Mouse (Mus musculus): ENCODE measurements around the gene Kcnip1. TPM values are rescaled to one million over a fixed set of nuclear protein-coding genes. Genes with fewer than 3 reads are reported as not detected.
A peak's percentile ranks its signal among the peaks of the same experiment; 100 is the strongest.

The Kcnip1 gene
- total RNA-seq (2021) = under 1 TPM; 0.17 to 0.28 TPM
- long read RNA-seq, experiment 1, partial matches to known transcripts = 0 of 1 reads
- long read RNA-seq, experiment 1, other reads (novel, unspliced or antisense) = 0 of 1 reads
- long read RNA-seq, experiment 2 = 0 reads

GRCm38 (mm10) chr11:33992938-33993337, at the start of gene Kcnip1:
Gene Kcnip1 (minus strand): TSS chr11:33993152.
- DNase-seq = peak in 1 of 2 experiments; percentile 7

- no peak for DNase-seq
These were observed 47.1 kb upstream of the Kcnip1 start for GRCm38 (mm10) chr11:34040061-34040460.

- DNase-seq = no peak
These were observed 43.1 kb upstream of the Kcnip1 start for GRCm38 (mm10) chr11:34035909-34036658.

- DNase-seq = no peak
These were observed 41.8 kb upstream of the Kcnip1 start for GRCm38 (mm10) chr11:34034794-34035193.

GRCm38 (mm10) chr11:34034008-34034505, 41.1 kb upstream of the Kcnip1 start:
- peak in 1 of 2 experiments; percentile 58 for DNase-seq

- peak in 1 of 2 experiments; percentile 75 for DNase-seq
These were observed 38.3 kb upstream of the Kcnip1 start for GRCm38 (mm10) chr11:34031015-34031805.

GRCm38 (mm10) chr11:34029658-34030057, 36.7 kb upstream of the Kcnip1 start:
- no peak for DNase-seq

- no peak for DNase-seq
These were observed 32.1 kb upstream of the Kcnip1 start for GRCm38 (mm10) chr11:34025091-34025490.

GRCm38 (mm10) chr11:34012007-34012652, 19.2 kb upstream of the Kcnip1 start:
- peak in 1 of 2 experiments; percentile 12 for DNase-seq

- peak; percentile 48 to 82 for DNase-seq
These were observed 17.9 kb upstream of the Kcnip1 start for GRCm38 (mm10) chr11:34010859-34011172.

- peak; percentile 18 to 26 for DNase-seq
These were observed 17.3 kb upstream of the Kcnip1 start for GRCm38 (mm10) chr11:34010133-34010858.

GRCm38 (mm10) chr11:34009316-34010087, 16.6 kb upstream of the Kcnip1 start:
- no peak for DNase-seq

GRCm38 (mm10) chr11:34008702-34009101, 15.8 kb upstream of the Kcnip1 start:
- peak; percentile 49 to 60 for DNase-seq

GRCm38 (mm10) chr11:34008214-34008613, 15.3 kb upstream of the Kcnip1 start:
- peak; percentile 15 to 46 for DNase-seq

- DNase-seq = no peak
These were observed 14.7 kb upstream of the Kcnip1 start for GRCm38 (mm10) chr11:34007616-34008015.

- DNase-seq = no peak
These were observed 9.6 kb upstream of the Kcnip1 start for GRCm38 (mm10) chr11:34002593-34002965.

- peak; percentile 46 to 81 for DNase-seq
These were observed 9.1 kb upstream of the Kcnip1 start for GRCm38 (mm10) chr11:34001938-34002592.

- DNase-seq = no peak
These were observed 7.5 kb upstream of the Kcnip1 start for GRCm38 (mm10) chr11:34000416-34000815.

- no peak for DNase-seq
These were observed 5.3 kb upstream of the Kcnip1 start for GRCm38 (mm10) chr11:33998244-33998643.

GRCm38 (mm10) chr11:33993496-33993895, 544 bp upstream of the Kcnip1 start:
- no peak for DNase-seq

Data from heart, adult 18-20 months (tissue).